Mouse (Mus musculus) frontal cortex, adult (tissue): ENCODE measurements at regions not wholly inside any gene's neighbourhood (a gene's known extent, or its start where the extent isn't known, plus 50 kb on each side); places are given as distances from the start of the nearest gene placed in this dataset.
A peak's percentile ranks its signal among the peaks of the same experiment; 100 is the strongest.

Experiments
- ATAC-seq: cut with Nextera tagmentation; 2 replicates; pipeline ENCODE4 v1.9.2; 2017; ENCODE audit warnings: mild to moderate bottlenecking, moderate library complexity, mixed read lengths; ENCODE audit not compliant: low TSS enrichment

DNA sequence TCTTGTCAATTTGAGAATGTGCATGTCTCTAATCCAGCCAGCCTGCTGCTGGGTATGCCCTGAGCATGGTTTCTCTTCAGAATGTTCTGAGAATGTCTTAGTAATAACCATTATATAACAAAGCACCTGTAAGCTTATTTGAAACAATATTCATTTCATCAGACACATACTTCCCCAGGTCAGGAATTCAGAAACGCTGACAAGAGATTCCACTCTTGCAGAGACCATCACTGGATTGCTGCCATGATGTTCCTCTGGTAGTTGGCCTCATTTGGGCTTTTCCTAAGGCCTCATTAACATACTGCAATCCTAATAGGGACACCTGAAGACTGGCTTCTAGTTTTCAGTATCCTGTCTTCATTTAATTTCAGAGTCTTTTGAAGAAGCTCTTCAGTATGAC lies 642.5 kb upstream of the Adamts5 start:
- no peak for ATAC-seq

DNA sequence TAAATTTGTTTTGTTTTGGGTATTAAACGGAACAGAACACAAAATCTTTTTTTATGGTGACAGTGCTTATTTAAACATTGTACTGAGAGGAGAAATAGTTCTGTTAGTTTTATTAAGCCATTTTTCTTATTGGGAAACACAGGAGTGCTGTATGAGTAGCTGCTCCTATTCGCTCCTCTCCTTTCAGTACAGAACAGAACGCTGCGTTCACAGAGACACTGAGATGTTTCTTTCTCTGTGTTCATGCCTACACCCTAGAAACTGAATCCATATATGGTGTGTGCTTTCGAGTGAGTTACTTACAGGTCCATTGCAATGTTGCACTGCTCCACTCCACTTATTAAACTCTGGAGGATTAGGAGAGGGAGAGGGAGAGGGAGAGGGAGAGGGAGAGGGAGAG lies 634.9 kb upstream of the Adamts5 start:
- ATAC-seq, result peak; percentile 96

DNA sequence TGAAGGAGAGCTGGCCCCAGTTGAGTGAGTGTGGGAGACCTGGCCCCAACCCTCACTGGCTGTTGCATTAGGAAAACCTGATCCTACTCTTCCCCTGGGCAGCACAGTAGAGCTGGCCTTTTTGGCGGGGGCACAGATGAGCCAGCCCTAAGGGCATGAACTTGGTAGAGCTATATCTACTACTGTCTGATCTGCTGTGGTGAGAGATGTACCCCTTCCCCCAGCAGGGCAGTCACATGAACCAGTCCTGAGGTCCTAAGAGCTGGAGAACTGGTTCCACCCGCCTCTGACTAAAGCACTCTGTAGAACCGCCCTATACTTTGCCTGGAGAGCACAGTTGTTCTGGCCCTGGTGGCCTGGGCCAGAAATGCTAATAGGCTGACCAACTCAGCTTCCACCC lies 622.5 kb upstream of the Adamts5 start:
- no peak for ATAC-seq

DNA sequence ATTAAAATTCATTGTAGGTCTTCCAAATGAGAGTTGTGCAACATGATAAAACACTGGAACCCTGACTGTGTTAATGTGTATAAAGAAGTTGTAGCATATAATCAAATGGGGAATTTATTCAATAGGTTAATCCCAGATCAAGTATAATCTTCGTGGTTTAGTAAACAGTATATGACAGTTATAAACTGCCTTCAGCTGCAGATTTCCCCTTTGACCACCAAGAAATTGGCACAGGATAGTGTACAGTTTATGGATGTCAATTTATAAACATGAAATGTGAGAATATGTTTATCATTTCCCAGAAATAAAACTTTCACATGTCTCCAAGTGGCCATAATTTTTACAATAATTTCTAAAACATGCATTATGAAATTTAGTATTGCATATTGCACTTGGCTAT lies 615.3 kb upstream of the Adamts5 start:
- no peak for ATAC-seq

DNA sequence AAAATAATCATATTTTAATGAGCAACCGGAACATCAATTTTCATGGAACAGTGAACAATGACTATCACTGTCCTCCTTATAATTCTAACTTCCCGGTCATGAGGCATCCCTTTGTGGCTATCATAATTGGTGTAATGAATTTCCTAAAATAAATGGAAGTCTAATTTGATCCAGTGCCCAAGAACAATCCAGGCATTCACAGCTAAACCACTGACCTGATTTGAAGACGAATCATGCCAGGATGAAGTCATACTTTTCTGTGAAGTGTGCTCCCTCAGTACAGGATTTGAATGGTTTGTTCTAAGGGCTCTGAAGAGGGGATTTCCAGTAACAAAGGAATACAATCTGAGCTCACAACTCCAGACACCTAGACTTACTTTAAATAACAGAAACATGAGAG lies 614.5 kb upstream of the Adamts5 start:
- ATAC-seq, result peak; percentile 92

DNA sequence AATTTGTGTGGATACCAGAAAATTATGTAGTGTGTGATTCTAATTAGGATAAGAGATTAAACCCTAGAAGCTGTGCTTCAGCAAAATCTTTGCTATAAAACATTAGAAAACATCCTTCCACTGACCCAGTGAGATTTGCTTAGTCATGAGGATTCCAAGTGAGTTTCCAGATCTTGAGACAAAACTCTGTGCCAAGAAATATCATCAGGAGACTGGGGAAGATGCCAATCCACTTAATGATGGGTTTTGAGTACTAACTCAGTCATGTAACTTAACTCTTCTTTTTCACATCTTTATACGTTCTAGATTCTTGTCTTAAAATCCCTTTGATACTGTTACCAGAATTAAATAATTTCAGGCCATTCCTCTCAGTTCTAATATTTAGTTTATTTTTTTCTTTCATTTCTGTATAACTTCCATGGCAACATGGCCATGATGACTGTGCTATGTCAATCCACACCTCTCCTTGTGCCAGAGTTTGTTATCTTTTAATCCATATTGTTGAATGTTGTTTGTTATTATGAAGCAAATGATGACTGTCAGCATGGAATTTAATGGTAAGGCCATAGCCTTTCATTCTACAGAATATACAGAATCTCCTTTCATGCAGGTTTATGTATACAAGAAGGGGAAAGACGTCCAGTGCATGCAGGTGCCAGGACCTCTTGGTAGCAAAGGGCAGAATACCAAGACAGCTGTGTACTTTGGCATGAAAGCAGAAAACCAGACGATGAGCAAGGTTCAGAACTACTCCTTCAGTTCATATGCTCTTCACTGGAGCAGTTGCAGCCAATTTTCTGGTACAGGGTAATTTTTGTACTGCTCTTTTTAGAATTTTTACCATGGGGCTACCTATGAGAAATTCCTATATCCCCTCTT lies 599.7 kb upstream of the Adamts5 start:
- no peak for ATAC-seq

DNA sequence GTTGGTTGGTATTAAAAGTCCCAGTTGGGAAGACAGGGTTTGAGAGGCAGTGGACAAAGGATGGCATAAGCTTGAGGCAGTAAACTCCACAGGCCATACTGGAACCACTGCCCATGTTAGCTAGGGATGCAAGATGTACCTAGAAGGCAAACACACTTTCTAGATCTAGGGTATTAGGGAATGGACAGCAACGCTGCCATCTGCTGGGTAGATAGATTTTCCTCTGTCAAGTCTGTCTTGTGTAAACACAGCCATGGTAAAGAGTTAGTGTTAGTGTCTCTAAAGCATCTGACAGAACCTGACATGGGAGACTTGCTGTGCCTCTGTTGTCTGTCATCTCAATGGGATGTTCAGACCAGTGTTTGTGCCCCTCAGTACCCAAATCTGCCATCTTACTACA lies 573.5 kb upstream of the Adamts5 start:
- ATAC-seq, result peak; percentile 44; the same call in 1 of the 2 replicates

DNA sequence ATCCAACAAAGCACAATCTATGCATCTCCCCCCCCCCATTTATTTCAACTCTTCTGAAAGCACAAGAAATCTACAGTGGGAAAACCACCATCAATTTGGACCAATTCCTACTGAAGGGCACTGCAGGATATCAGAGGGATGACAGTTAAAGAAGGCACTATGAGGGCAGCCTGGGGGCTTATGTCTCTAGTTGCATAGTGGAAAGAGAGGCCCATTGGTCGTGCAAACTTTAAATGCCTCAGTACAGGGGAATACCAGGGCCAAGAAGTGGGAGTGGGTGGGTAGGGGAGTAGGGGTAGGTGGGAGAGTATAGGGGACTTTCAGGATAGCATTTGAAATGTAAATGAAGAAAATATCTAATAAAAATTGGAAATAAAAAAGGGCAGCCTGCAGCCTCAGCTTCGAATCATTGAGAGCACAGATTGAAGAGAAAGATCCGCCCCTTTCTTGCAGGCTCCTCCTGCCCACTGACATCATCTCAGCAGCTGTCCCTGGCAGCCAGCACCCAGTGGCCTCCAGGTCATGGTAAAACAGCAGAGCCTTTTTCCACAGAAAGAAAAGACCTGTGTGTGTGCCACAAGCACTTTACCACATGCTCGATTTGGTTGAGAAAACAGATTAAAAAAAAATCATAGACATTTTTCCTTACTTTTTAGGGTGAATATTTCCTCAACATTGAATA lies 571.6 kb upstream of the Adamts5 start:
- ATAC-seq, result peak; percentile 74; the same call in 1 of the 2 replicates

DNA sequence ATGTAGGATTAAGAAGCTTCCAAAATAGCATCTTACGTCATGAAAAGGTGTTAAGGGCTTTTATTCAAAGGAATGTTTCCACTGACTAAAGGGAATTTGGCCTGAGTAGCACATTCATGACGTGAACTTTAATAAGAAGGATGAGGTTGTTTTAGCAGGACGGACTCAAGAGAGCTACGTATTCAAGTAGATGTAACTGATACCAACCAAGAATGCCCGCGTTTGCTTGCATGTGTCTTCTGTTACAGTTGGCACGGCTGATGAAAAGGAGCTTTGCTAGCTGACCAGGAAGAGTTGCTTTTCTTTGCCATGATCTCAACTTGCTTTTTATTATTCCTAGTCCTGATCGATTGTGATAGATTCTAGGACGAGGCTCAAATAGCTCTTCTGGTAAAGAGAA lies 559.4 kb upstream of the Adamts5 start:
- ATAC-seq, result no peak

DNA sequence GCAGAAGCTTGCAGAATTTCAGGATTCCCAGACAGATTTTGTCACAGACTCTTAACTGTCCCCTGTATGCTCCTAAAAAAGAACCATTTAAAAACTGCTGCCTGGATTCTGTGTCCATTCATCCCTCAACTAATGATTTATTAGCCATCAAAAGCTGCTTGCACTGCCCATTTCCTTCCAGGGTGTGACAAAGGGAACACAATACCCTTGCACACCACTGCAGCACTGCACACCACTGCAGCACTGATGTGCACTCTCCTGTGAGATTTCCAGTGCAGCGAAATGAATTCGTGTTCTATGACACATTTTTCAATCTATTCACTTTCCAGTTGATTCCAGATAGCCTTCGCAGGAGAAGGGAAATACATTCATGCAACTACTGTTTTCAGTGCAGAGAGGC lies 555.0 kb upstream of the Adamts5 start:
- no peak for ATAC-seq

DNA sequence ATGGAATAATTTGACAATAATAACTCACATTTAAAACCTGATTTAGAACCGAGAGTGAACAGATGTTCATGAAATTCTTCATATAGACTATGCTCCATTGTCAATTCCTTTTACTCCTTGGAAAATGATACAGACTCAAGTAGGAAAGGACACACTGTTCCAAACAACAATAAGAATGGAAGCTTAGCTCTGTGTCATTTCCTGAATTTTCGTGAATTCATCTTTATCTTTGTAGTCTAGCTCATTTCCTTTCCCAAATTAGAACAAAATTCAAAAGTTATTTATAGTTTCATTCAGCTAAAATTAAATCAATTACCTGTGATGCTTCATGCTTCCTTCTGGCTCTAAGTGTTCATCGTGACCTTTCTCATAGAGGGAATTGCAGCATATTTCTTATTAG lies 553.2 kb upstream of the Adamts5 start:
- no peak for ATAC-seq

DNA sequence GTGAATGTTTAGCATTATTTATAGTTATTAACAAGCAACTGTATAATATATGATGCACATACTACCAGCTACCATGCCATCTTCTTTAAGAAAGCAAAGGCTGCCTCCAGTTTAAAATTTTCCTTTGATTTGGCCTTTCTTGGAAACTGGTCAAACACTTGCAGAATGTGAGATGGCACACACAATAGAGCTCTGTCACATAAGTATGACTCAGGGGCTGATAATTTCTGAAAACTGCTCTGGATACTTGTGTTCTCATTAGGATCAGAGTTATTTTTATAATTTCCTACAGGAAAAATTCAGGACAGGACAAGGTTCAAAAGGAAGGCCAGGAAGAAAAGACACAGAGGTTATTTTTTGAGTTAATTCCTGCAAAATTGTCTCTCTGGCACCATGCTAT lies 552.4 kb upstream of the Adamts5 start:
- no peak for ATAC-seq

DNA sequence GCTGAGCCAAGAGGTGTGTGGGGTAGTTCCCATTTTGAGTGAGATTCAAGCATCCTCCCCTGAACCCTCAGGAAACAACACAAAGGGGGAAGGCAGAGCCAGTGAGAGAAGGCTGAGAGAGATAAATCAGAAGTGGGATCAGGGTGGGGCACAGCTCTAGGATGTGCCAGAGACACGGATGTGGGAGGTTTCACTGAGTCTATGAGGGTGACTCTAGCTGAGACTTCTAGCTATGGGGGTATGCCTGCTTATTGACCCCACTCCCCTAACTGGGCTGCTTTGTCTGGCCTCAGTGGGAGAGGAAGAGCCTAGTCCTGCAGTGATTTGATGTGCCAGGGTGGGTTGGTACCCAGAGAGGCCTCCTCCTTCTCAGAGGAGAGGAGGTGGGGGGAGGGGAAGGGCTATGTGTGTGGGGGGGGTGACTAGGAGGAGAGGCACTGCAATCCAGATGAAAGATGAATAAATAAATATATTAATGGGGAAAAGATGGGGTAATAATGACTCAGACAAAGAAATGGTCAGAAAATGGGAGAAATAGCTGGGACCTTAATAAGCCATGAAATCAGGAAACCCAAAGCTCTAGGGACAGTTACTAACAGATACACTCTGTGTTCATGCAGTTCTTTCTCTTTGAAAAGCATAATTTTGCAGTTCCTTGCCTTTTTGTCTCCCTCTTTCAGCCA lies 547.0 kb upstream of the Adamts5 start:
- ATAC-seq, result no peak

DNA sequence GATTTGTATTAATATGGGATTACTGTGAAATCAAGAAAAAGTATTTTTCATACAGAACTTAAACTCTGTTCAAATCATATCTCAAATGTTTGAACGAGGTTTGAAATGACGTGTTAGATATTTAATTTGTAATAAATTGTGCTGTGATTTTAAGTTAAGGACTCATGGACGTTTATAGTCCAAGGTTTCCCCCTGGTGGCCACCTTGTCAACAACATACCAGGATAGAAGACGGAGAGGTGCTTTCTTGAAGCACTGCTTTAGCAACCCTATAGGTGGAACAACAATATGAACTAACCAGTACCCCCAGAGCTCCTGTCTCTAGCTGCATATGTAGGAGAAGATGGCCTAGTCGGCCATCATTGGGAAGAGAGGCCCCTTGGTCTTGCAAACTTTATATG lies 517.8 kb upstream of the Adamts5 start:
- peak; percentile 91 for ATAC-seq

DNA sequence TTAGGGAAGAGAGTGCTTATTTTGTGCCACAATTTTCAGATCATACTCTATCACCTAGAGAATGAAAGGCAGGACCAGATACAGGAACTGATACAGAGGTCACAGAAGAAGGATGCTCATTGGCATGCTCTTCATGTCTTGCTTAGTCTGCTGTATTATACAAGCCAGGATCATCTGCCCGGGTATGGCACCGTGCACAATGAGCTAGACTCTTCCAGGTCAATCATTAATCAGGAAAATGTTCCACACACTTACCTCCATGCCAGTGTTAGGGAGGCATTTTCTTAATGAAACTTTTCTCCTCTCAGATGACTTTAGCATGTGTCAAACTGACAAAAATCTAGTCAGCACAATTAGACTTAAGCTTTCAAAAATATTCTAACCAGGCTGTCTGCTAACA lies 502.7 kb upstream of the Adamts5 start:
- ATAC-seq, result no peak

DNA sequence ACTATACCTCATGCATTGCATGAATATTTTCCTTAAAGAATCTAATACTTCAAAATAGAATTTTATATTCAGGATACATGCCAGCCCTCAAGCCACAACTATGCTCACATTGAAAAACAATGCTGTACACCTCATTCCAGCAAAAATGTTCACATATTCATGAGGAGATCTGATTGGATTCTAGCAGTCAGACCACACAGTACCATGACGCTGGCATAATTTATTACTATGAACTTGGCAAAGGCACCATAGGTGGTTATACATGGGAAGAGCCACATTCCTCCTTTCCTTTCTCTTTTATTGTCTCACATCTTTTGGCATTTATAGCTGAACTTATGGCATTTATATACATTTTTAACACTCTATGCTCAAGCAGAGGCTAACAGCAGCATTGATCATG lies 499.8 kb upstream of the Adamts5 start:
- ATAC-seq, result no peak

DNA sequence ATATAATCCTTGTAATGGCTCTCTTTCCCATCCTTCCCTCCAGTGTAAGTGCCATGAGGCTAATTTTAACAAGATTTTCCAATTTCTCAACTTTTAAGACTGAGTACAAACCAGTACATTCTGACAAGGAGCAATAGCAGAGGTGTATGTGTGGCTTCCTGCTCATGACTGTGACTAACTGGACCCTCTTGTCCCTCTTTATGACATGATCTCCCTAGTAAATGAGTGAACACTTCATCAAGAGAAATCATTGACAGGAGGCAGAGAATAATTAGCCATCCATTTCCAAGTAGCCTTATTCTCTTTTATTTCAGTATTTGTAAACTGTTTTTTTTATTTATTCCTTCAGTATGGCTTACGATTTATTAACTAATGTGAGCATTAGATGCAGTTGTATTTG lies 497.7 kb upstream of the Adamts5 start:
- no peak for ATAC-seq

DNA sequence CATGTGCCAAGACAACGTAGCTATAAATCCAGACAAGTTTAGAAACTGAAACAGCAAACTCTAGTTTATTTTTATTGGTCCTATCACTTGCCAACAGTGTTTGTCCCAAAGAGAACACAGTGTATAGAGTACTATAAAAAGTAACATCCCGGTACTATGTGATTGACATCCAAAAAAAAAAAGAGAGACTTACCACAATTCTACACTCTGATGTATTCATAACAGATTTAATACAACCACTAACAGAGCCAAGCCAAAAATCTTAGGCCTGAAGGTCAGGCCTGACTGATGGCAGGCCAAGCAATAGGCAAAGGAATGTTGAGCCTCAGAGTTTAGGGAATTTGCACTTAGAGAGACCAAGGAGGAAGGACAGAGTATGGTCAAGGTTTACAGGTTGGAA lies 495.9 kb upstream of the Adamts5 start:
- ATAC-seq, result no peak

DNA sequence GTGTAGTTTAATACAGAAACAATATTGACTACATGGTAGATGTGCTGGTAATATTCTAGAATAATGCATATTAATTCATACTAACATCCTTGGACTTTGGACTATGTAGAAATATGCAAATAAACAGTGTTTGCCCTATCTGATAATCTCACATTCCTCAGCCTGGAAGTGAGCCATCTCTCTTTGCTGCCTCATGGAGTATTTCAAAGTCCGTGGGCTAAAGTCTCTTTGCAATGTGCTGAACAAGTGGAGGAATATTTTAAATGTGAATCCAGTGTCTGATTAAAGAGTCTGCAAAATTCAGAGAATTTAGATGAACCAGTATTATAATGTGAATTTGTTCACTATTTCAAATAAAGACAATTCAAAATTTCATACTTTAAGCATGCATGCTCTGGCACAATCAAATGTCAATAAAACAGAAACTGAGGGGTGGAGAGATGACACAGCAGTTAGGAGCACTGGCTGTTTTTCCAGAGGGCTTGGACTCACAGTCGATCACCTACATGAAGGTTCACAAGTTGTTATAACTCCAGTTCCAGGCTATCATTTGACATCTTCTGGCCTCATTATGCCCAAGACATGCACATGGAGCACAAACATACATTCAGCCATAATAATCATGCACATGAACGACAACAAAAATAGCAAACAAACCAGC lies 487.6 kb upstream of the Adamts5 start:
- peak; percentile 77 for ATAC-seq

DNA sequence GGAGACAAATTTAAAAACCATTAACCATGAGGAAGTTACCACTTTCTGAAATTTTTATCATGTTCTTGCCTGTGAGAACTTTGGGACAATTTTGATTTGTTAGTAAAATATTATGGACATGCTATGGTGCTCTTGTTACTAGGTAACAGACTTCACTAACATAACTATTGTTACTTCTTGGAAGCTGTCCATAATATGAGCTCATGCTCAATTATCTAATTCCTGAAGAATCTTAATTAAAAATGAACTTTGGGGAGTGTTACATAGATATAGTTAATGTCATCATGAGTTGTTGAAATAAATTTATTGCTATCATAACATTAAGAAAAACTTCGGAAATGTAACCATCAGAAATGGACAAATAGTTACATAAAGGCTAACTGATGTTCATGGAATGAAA lies 486.5 kb upstream of the Adamts5 start:
- no peak for ATAC-seq

DNA sequence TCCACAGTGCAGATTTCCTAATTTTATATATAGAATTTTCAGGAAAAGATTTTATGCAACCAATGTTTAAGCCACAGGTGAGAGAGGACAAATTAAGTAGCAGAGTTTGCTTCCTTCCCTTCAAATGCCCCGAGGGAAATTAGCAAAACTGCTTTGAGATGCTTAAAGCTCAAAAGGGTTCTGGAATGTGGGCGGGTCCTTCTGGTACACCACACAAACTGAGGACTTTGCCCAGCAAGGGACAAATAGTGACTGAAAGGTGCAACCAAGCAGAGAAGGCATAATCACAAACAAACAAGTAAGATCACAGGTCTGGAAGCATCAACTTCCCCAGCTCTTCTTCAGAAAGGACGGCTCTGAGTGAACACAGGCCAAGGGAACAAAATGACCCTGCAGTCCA lies 476.4 kb upstream of the Adamts5 start:
- no peak for ATAC-seq

DNA sequence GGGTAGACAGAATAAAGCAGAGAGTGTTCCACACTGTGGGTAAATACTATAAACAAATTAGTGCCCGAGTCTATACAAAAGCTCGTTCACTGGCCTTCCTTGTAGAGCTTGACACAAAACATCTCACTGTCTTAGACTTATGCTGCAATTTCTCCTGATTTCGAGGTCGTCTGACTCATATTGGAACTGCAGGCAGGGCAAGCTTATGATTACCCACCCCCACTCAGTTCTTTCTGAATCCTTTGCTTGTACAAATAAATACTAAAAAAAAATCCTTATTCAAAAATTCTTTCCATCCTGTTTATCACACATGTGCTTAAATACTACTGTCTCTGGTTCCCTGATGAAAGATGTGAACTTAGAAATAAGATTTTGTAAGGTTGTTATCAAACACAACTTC lies 470.0 kb upstream of the Adamts5 start:
- no peak for ATAC-seq
